Mouse (Mus musculus) E14TG2a.4 (cell line): ENCODE data around the gene Lgals4.

ENCODE experiments used
- CTCF ChIP-seq: conservative IDR thresholded peaks from 2 replicates; pipeline ENCODE4 v1.5.1; 2014; ENCODE audit warnings: low read length
- POU5F1 ChIP-seq: IDR thresholded peaks from 2 replicates; pipeline ENCODE4 v1.6.1; 2014; ENCODE audit warnings: low read length, borderline replicate concordance

DNA sequence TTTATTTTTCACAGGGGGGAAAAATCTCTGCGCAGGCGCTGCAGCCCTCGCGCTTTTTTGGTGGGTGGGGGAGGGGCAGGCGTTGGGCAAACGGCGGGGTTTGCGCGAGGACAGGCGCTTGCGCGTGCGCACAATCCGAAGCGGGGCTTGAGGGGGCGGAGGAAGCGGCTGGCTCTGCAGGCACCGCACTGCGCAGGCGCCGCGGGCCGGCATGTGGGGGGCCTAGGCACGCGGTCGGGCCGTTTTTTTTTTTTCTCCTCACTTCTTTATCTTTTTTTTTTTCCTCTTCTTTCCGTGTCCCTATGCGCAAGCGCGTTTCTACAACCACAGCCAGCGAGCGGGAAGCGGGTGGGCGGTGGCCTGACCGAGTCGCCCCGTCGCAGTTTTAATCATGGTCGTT is 22.4 kb upstream of the Lgals4 start:
- TF ChIP-seq CTCF (no peak), POU5F1 (no peak)
